Mouse (Mus musculus) erythroblast, adult 5-6 weeks (primary cell): Measurements from ENCODE around the gene Ntn1. TPM values are rescaled to one million over a fixed set of nuclear protein-coding genes. Genes with fewer than 3 reads are reported as not detected.

Experiments used
- total RNA-seq, 2 experiments: library from RNA; stranded (forward) in 1 of 2; stranded (reverse) in 1 of 2; fragments of 150-400 nt in 1 of 2; fragments of 200-764, 138-1000 nt in 1 of 2; gene quantifications; 2 replicates each; pipeline versions ENCODE4 v1.2.3 to v1.2.4; 2015 to 2017; ENCODE audit warnings: low replicate concordance in 2 of 2

The Ntn1 gene
- total RNA-seq, 2 experiments from 2014 or later, result not detected

Other genes starting within 250 kb of the Ntn1 start
- gene Pik3r5, start 31.3 kb upstream of the Ntn1 start, total RNA-seq (2015; ENCODE audit: low replicate concordance), result 8.3 and 12.5 TPM in 2 replicates
- gene Pik3r5, start 31.3 kb upstream of the Ntn1 start, total RNA-seq (2017; ENCODE audit: low replicate concordance), result 2.5 and 7.2 TPM in 2 replicates
- gene Pik3r6, start 102.2 kb upstream of the Ntn1 start, total RNA-seq (2015; ENCODE audit: low replicate concordance), result 1.7 and 2.1 TPM in 2 replicates
- 3.6 and 4.8 TPM in 2 replicates for gene Pik3r6, start 102.2 kb upstream of the Ntn1 start, total RNA-seq (2017; ENCODE audit: low replicate concordance)
- not detected in 2 replicates for gene Mfsd6l, start 155.4 kb upstream of the Ntn1 start, total RNA-seq (2015; ENCODE audit: low replicate concordance)
- not detected in 2 replicates for gene Mfsd6l, start 155.4 kb upstream of the Ntn1 start, total RNA-seq (2017; ENCODE audit: low replicate concordance)
- not detected in 2 replicates for gene Ccdc42, start 186.2 kb upstream of the Ntn1 start, total RNA-seq (2015; ENCODE audit: low replicate concordance)
- not detected in 2 replicates for gene Ccdc42, start 186.2 kb upstream of the Ntn1 start, total RNA-seq (2017; ENCODE audit: low replicate concordance)